Mouse (Mus musculus) cortical plate, adult 2 months (tissue): ENCODE results near the gene Nod2.

Experiments used
- CTCF ChIP-seq: fragments of 200-500 bp; IDR thresholded peaks from 2 replicates; pipeline ENCODE4 v1.5.1; 2011; ENCODE audit warnings: mild to moderate bottlenecking, control low read depth, low read length; ENCODE audit not compliant: insufficient read depth; ENCODE audit errors: extremely low read depth
- POLR2A ChIP-seq: fragments of 200-500 bp; IDR thresholded peaks from 2 replicates; pipeline ENCODE4 v1.6.1; 2011; ENCODE audit warnings: mild to moderate bottlenecking, low read length, control low read depth; ENCODE audit not compliant: insufficient read depth; ENCODE audit errors: extremely low read depth

- TF ChIP-seq CTCF (no peak), POLR2A (no peak)
Measured at GRCm38 (mm10) chr8:88638908-88639307, 8.2 kb upstream of the Nod2 start.
